Mouse (Mus musculus): ENCODE measurements around the gene Rasl10a. TPM values are rescaled to one million over a fixed set of nuclear protein-coding genes. Genes with fewer than 3 reads are reported as not detected.
A peak's percentile ranks its signal among the peaks of the same experiment; 100 is the strongest.

Rasl10a gene
- total RNA-seq, 2 experiments from 2014 or later = 71.6 to 84.3 TPM

DNA sequence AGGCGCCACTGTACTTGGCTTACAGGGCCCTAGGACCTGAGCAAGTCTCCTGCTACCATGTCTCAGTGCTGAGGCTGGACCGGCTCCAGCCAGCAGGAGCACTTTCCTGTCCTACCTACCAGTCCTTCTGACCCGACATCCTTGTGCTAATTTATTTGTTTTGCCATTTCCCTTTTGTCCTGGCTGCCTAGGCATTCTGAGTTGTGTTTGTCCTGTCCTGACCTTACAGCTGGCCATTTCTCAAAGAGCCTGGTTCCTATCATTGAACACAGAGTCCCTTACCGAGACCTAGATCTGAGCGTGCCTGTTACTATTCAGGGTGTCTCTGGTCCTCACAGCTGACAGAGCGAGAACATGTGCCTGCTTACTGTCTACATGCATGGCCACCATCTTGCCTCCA, 3.1 kb upstream of the Rasl10a start:
- intact Hi-C loops (cut with DNase I) = no loop called here
- H3K4me3 ChIP-seq = no peak overlapping the region
- TF ChIP-seq CTCF (IDR thresholded peaks at IDR 0.05) = no peak
- DNase-seq (ENCODE audit: extremely low spot score in 1 of 2, low spot score in 2 of 2) = no peak
- no peak overlapping the region; the same call in 1 of the 2 replicates for H3K27ac ChIP-seq

DNA sequence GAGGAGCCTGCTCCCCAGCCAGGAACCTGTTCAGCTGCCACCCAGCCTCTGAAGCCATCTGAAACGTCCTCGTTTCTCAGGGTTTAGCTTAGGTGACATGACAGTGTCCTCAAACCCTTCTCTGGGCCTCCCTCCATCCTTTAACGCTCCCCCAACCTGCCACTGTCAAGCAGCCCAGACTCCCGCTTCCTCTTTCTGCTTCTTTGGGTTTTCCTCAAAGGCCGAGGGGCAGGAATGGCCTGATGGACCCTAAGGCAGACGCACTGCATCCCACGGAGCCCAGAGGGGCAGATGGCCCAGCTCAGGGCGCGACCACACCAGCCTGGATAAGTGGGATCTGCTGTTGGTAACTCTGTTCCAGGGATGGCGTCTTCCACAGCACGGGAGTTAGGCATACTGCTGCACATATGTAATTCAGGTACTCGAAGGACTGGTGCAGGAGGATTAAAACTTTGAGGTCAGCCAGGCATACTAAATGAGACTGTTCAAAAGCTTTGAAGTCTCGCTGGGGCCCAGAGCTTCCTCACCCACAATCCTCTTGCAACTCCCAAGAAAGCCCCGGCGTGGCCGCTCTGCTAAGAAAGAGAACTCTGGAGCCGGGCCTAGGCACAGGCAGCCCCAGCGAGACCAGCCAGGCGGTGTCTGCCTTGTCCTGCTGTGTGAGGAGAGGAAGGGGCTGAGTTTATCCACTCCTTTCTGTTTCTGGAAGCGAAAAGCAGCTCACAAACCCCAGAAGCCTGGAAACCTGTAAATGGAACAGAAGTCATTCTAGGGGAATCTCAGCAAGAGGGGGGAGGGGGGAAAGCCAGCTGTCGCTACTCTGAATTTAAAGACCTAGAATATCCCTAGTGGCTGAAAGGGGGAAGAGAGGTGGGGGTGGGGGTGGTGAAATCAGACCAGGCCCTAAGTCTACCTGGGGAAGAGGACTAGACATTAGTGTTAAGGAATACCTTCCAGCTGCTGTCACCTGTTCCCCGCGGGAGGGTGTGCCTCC, 1.7 kb upstream of the Rasl10a start:
- H3K4me3 ChIP-seq = no peak overlapping the region; the same call in 1 of the 2 replicates
- intact Hi-C loops (cut with DNase I) = no loop called here
- TF ChIP-seq CTCF (IDR thresholded peaks at IDR 0.05) = no peak; the same call in 1 of the 2 replicates
- no peak for DNase-seq (ENCODE audit: extremely low spot score in 1 of 2, low spot score in 2 of 2)
- H3K27ac ChIP-seq = peak overlapping the region; percentile 95

DNA sequence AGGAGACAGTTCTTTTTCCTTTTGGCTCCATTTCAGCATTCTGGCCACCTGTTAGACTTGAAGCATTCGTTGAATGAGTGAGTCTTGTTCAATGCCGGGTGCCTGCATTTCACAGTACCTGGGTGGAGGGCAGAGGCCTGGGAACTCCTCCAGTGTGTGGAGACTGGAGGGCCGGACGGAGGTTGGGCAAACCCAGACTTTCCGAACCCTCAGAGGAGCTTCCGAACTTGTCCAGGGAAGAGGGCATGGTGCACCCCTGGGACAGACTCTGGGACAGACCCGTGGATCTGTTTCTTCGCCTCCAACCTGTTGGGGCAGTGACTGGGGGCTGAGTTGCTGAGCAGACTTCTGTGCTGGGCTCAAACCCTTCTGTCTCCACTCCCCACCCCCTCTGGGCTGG, 864 bp upstream of the Rasl10a start:
- peak overlapping the region; percentile 95 for H3K27ac ChIP-seq

DNA sequence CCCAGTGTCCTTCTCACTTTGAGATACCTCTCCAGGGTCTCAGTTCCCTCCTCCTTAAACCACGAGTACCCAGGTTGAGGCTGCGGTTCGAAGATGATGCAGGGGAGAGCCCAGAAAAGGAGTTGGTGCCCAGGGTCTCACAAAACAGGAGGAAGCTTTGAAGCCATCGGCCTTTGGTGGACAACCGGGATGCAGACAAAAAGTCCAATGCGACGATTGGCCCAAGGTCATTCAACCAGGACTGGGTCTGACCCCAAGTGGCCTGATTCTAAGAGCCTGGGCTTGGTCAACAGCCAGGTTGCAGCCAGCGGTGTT, 430 bp upstream of the Rasl10a start:
- DNase-seq (ENCODE audit: extremely low spot score in 1 of 2, low spot score in 2 of 2) = no peak
- Histone ChIP-seq H3K27ac (peak overlapping the region; percentile 95), H3K4me3 (peak overlapping the region; percentile 72)
- TF ChIP-seq CTCF (IDR thresholded peaks at IDR 0.05) = no peak
- intact Hi-C loops (cut with DNase I) = no loop called here

More for the DNA sequence above, 864 bp upstream of the Rasl10a start:
- H3K4me3 ChIP-seq = peak overlapping the region; percentile 72
- no peak for DNase-seq (ENCODE audit: extremely low spot score in 1 of 2, low spot score in 2 of 2)
- TF ChIP-seq CTCF (IDR thresholded peaks at IDR 0.05) = no peak
- intact Hi-C loops (cut with DNase I) = no loop called here

DNA sequence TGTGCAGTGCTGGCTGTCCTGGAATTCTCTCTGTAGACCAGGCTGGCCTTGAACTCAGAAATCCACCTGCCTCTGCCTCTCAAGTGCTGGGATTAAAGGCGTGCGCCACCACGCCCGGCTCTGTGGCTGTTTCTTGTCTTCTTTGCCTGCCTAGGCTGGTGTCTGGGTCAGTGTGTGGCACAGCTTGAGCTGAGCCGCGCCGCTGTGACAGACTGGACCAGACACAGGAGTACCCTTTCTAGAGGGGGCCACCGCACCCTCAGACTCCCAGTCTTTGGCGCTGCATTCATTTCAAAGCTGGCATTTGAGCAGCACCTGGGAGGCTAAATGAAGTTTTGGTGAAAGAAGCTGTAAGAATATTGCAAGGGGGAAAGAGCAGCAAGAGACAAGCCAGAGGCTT, 855 bp downstream of the Rasl10a start:
- H3K4me3 ChIP-seq = peak overlapping the region; percentile 72
- H3K27ac ChIP-seq = peak overlapping the region; percentile 74
- intact Hi-C loops (cut with DNase I) = no loop called here
- DNase-seq (ENCODE audit: extremely low spot score in 1 of 2, low spot score in 2 of 2) = peak in 1 of 2 experiments; percentile 11
- TF ChIP-seq CTCF (IDR thresholded peaks at IDR 0.05) = no peak

DNA sequence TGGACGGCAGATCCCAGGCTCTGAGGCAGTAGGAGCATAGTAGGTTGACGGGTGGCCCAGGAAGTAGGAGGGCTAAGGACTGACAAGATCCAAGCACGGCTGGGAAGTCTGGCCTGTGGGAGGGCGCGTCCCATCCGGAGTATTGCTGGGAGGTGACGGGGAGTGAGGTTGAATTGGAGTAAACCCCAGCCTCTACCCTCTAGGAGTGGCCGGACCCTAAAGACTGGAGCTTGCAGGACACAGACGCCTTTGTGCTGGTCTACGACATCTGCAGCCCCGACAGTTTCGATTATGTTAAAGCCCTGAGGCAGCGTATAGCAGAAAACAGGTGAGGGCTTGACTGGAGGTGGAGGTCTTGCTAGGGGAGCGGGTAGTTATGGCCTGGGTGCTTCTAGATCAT, 1.3 kb downstream of the Rasl10a start:
- intact Hi-C loops (cut with DNase I) = no loop called here

DNA sequence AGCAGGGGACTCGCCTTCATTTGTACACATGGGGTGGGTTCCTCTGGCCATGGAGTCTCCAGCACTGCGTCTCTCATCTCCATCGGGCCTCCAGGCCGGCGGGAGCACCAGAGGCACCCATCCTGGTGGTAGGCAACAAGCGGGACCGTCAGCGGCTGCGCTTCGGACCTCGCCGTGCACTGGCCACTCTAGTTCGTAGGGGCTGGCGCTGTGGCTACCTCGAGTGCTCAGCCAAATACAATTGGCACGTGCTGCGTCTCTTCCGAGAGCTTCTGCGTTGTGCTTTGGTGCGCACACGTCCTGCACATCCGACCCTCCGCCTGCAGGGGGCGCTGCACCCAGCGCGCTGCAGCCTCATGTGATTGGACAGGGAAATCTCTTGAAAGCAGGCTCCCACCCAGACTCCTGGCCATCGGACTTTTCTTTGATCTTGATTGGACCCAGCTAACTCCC, 1.8 kb downstream of the Rasl10a start:
- peak; percentile 98 for TF ChIP-seq CTCF (IDR thresholded peaks at IDR 0.05)
- intact Hi-C loops (cut with DNase I) = no loop called here
- DNase-seq (ENCODE audit: extremely low spot score in 1 of 2, low spot score in 2 of 2) = peak; percentile 62 to 70
- Histone ChIP-seq H3K27ac (peak overlapping the region; percentile 74), H3K4me3 (peak overlapping the region; percentile 72)

More for the DNA sequence above, 1.3 kb downstream of the Rasl10a start:
- H3K4me3 ChIP-seq = peak overlapping the region; percentile 72
- no peak for DNase-seq (ENCODE audit: extremely low spot score in 1 of 2, low spot score in 2 of 2)
- peak overlapping the region; percentile 74 for H3K27ac ChIP-seq
- no peak for TF ChIP-seq CTCF (IDR thresholded peaks at IDR 0.05)

DNA sequence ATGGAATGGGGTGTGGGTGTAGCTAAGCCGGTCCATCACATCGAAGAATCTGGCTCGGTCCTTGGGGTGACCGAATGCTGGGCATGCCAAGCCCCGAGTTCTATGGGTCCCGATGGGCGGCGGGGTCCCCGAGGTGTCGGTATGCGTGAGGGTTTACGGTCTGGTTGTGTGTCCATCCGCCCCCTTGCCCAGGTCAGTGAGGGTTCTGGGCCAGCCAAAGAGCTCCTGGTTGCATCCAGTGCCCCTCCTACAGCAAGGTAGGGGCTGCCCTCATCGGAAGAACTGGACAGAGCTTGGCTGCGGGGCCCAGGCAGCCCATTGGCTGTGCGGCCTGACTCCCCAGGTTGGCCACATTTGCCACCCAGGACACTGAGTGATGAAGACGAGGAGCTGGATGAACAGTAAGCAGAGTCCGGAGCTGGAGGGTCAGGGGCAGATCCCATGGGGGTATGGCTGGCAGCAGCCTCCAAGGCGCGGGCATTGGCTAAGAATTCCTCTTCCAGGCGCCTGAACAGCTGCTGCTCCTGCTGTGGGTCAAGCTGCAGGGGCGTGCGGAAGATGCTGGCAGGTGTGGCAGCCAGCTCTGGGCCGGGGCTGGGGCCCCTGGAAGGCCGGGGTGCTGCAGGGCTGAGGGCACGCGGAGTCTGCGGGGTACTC, 3.0 kb downstream of the Rasl10a start:
- Histone ChIP-seq H3K27ac (peak overlapping the region; percentile 91), H3K4me3 (peak overlapping the region; percentile 79)
- peak in 1 of 2 experiments; percentile 39 for DNase-seq (ENCODE audit: extremely low spot score in 1 of 2, low spot score in 2 of 2)
- intact Hi-C loops (cut with DNase I) = no loop called here
- no peak for TF ChIP-seq CTCF (IDR thresholded peaks at IDR 0.05)

DNA sequence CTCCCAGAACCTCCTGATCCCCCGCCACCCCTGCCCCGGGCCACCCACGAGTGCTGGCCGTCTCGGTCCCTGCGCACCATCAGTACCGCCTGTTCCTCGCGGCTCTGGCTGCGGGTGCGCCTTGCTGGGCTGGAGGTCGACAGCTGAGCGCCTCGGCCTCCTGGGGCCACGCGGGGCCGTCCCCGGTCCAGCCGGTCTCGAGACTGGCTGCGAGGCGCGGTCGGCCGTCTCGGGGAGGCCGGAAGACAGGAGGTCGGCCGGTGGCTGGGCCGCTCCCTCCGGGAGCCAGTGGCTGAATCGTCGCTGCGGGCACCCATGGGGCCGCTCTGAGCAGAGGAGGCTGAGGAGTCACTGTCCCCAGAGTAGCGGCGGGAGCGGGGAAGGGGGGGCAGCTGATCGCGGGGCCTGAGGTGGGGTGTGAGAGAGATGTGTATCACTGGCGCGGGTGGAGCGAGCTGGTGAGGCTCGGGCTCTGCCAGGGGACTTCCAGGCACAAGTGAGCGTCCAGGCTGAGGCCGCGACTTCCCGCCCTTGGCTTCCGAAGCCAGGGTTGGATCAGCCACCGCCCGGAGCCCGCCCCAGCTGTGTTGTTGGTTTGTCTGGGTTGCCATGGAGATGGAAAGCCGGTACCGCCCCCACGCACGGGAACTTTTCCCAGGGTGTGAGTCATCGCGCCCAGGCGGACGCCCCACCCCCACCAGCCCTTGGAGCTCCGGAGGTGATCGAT, 3.6 kb downstream of the Rasl10a start:
- DNase-seq (ENCODE audit: extremely low spot score in 1 of 2, low spot score in 2 of 2) = peak; percentile 96 to 99
- TF ChIP-seq CTCF (IDR thresholded peaks at IDR 0.05) = no peak
- Histone ChIP-seq H3K4me3 (peak overlapping the region; percentile 79), H3K27ac (peak overlapping the region; percentile 91)
- intact Hi-C loops (cut with DNase I) = no loop called here

DNA sequence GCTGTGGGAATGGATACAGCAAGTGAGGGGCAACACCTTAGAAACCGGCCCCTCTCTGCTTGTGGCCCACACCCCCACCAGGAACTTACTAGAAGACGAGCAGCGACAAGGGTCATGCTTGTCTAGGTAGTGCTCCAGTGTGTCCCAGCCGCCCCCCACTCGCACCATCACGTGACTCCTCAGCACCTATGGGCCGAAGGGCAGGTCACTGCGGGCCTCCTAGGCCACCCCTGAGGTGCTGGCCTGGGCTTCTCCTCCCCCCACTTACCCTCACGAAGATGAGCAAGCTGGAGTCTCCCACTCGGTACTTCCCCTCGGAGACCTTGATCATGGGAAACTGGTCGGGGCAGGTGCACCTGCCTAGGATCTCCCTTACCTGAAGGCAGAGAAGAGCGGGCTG, 4.4 kb downstream of the Rasl10a start:
- H3K27ac ChIP-seq = peak overlapping the region; percentile 91
- intact Hi-C loops (cut with DNase I) = no loop called here
- DNase-seq (ENCODE audit: extremely low spot score in 1 of 2, low spot score in 2 of 2) = peak in 1 of 2 experiments; percentile 35
- no peak for TF ChIP-seq CTCF (IDR thresholded peaks at IDR 0.05)
- peak overlapping the region; percentile 79 for H3K4me3 ChIP-seq

DNA sequence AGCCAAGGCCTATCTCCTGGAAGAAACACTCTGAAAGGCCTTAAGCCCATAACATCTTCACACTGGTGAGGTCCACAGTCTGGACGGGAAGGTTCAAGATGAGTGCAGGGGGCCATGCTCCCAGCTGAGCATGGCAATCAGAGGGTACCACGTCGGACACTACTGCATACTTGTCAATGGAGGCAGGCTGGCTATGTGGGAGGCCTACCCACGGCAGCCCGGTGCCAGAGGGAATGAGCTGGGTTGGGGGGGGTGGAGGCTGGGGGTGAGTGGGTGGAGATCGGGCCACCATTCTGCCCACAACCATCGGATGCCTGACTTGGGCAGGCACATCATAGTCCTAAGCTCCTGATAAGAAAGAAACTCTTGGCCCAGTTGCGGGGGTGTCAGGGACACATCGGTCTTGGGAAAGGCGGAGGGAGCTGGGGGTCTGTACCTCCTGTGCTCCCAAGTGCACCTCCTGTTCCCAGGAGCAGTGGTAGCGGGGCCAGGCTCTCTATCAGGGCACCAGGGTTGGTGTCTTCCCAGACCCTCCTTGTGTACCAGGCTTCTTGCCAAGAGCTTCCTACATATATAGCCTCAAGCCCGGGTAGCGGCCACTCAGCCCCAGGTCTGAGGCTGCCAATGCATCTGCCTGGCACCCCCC, 5.1 kb downstream of the Rasl10a start:
- DNase-seq (ENCODE audit: extremely low spot score in 1 of 2, low spot score in 2 of 2) = no peak
- no peak for TF ChIP-seq CTCF (IDR thresholded peaks at IDR 0.05)
- intact Hi-C loops (cut with DNase I) = no loop called here
- Histone ChIP-seq H3K27ac (peak overlapping the region; percentile 91), H3K4me3 (peak overlapping the region; percentile 79)
